Mouse (Mus musculus) ES-Bruce4 (cell line): Measurements from ENCODE around the gene 1700003F12Rik. TPM values are rescaled to one million over a fixed set of nuclear protein-coding genes. Genes with fewer than 3 reads are reported as not detected.
A peak's percentile ranks its signal among the peaks of the same experiment; 100 is the strongest.

ENCODE experiments used
- H3K27ac ChIP-seq: 2 replicates; pipeline ENCODE4 v1.5.1; 2012; ENCODE audit warnings: low read length, inconsistent platforms; ENCODE audit not compliant: insufficient read depth
- H3K27me3 ChIP-seq: 2 replicates; pipeline ENCODE4 v1.6.1; 2012; ENCODE audit warnings: mild to moderate bottlenecking, low read length, inconsistent platforms; ENCODE audit not compliant: control insufficient read depth, poor library complexity, insufficient read depth, severe bottlenecking
- H3K36me3 ChIP-seq: 2 replicates; pipeline ENCODE4 v1.6.1; 2012; ENCODE audit warnings: inconsistent platforms, mild to moderate bottlenecking, low read length, moderate library complexity; ENCODE audit not compliant: control insufficient read depth, poor library complexity, insufficient read depth, severe bottlenecking
- H3K4me1 ChIP-seq: one replicate; pipeline ENCODE4 v1.8.1; 2011; ENCODE audit warnings: low read length; ENCODE audit not compliant: control insufficient read depth, insufficient read depth
- H3K4me3 ChIP-seq: 2 replicates; pipeline ENCODE4 v1.5.1; 2011; ENCODE audit warnings: low read depth, mild to moderate bottlenecking, low read length
- H3K9ac ChIP-seq: 2 replicates; pipeline ENCODE4 v1.6.1; 2012; ENCODE audit warnings: low read depth, mild to moderate bottlenecking, inconsistent platforms; ENCODE audit not compliant: poor library complexity, severe bottlenecking
- H3K9me3 ChIP-seq: replicated peaks from 2 replicates; pipeline ENCODE4 v1.6.1; 2012; ENCODE audit warnings: mild to moderate bottlenecking, low read length, inconsistent platforms; ENCODE audit not compliant: control insufficient read depth, poor library complexity, insufficient read depth, severe bottlenecking
- CTCF ChIP-seq: IDR thresholded peaks from one replicate; pipeline ENCODE4 v1.8.1; 2011; ENCODE audit warnings: low read depth, low read length
- EP300 ChIP-seq: IDR thresholded peaks from 2 replicates; pipeline ENCODE4 v1.6.1; 2011; ENCODE audit warnings: low read depth, low read length; ENCODE audit not compliant: insufficient read depth
- POLR2A ChIP-seq: IDR thresholded peaks from one replicate; pipeline ENCODE4 v1.8.1; 2011; ENCODE audit warnings: low read length; ENCODE audit not compliant: insufficient read depth
- polyA plus RNA-seq: library from polyadenylated mRNA; stranded (reverse); fragments of >200 nt; gene quantifications from 2 replicates; pipeline ENCODE4 v1.2.4, GENCODE M21; 2011; ENCODE audit warnings: low read depth; ENCODE audit not compliant: missing spikeins, insufficient read depth, insufficient read length

The 1700003F12Rik gene
- polyA plus RNA-seq, 1 experiment = not detected

DNA sequence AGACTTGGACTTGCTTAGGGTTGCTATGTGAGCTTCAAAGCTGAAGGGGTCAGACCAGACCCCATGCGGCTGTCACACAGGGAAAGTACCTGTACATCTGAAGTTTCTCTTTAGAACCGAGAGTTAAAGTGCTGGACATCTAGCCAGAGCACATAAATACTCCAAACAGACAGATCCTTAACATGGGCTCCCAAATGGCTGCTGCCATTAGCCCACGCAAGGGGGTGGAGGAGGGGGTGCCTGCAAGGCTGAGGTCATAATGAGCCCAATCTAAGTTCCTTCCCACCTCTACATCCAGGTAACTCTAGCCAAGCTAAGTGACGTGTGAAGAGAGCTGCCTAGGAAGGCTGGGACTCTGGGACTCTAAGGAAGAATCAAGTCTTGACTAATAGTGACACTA, 4.6 kb downstream of the 1700003F12Rik start, which contains the start of gene Actl10:
Actl10 (plus strand) TSS at position 301 of the 400 bp plus-strand sequence.
- Histone ChIP-seq H3K27me3 (peaks cover 2% of the 10 kb centered on the region; the same call in 1 of the 2 replicates), H3K9ac (no peak within 1 kb of the TSS), H3K9me3 (no peaks in the 10 kb centered on the region), H3K4me3 (peak within 1 kb of the TSS; percentile 59), H3K4me1 (peaks cover 2% of the 10 kb centered on the region), H3K27ac (no peak within 1 kb of the TSS), H3K36me3 (no peaks in the 10 kb centered on the region)
- TF ChIP-seq CTCF (no peak), EP300 (no peak), POLR2A (no peak)

DNA sequence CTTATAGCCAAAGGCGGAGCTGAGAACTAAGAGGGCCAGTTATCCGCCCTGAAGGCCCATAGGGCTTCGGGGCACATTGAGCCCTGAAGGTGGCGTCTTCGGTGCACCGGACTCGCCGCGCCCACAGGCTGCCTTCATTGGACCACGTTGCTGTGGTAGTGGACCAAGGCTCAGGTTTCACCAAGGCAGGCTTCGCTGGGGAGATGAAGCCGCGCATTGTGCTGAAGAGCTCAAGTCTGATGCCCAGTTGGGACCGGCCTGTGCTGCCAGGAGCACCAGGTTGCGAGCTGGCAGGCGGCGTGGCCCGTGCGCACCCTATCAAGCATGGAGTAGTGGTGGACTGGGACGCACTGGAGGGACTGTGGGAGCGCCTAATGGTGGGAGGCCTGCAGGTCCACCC, 5.0 kb downstream of the 1700003F12Rik start:
- TF ChIP-seq EP300 (no peak), CTCF (peak; percentile 25)
- Histone ChIP-seq H3K27ac (no peak overlapping the region), H3K4me1 (peaks cover 2% of the 10 kb centered on the region), H3K9me3 (no peaks in the 10 kb centered on the region), H3K36me3 (no peaks in the 10 kb centered on the region), H3K4me3 (peak overlapping the region; percentile 59), H3K27me3 (peaks cover 2% of the 10 kb centered on the region; the same call in 1 of the 2 replicates), H3K9ac (no peak overlapping the region)

DNA sequence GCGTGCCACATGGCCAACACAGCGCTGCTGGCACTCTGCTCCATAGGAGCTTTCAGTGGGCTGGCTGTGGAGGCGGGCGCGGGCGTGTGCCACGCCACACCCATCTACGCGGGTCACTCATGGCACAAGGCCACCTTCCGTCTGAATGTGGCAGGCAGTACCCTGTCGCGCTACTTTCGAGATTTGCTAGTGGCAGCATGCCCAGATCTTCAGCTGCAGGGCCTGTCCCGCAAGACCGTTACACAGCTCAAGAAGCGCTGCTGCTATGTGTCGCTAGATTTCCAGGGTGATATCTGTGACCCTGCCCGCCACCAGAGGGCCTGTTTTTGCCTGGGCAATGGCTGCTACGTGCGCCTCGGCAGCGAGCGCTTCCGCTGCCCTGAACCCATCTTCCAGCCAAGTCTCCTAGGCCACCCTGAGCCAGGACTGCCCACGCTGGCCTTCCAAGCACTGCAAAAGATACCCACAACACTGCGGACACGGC, 5.6 kb downstream of the 1700003F12Rik start:
- Histone ChIP-seq H3K27ac (no peak overlapping the region), H3K36me3 (no peaks in the 10 kb centered on the region), H3K4me3 (peak overlapping the region; percentile 59), H3K4me1 (peaks cover 2% of the 10 kb centered on the region), H3K9ac (peak overlapping the region; percentile 29; the same call in 1 of the 2 replicates), H3K9me3 (no peaks in the 10 kb centered on the region), H3K27me3 (peaks cover 2% of the 10 kb centered on the region; the same call in 1 of the 2 replicates)
- TF ChIP-seq CTCF (peak; percentile 55), EP300 (no peak)

DNA sequence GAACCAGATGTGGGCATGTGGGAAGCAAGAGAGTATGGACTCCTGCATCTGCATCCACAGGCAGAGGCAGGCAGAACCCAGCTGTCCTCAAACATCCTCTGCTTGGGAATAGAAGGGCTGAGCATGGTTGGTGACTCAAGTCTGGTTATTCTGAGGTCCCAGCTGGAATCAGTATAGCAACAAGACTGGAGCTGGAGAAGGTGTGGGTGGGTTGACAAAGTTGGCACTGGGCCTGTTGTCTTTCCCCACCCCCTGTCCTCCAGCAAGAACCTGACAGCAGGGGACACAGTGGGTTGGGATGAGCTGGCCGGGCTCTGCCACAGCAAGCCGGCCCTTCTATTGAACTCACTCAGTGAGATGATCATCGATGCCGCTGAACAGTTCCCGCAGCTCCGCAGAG, 8.3 kb downstream of the 1700003F12Rik start:
- TF ChIP-seq POLR2A (no peak), EP300 (no peak), CTCF (no peak)
- Histone ChIP-seq H3K27ac (no peak overlapping the region), H3K9ac (no peak overlapping the region), H3K4me3 (no peak overlapping the region), H3K27me3 (no peaks in the 10 kb centered on the region), H3K36me3 (no peaks in the 10 kb centered on the region), H3K9me3 (no peaks in the 10 kb centered on the region), H3K4me1 (no peaks in the 10 kb centered on the region)

DNA sequence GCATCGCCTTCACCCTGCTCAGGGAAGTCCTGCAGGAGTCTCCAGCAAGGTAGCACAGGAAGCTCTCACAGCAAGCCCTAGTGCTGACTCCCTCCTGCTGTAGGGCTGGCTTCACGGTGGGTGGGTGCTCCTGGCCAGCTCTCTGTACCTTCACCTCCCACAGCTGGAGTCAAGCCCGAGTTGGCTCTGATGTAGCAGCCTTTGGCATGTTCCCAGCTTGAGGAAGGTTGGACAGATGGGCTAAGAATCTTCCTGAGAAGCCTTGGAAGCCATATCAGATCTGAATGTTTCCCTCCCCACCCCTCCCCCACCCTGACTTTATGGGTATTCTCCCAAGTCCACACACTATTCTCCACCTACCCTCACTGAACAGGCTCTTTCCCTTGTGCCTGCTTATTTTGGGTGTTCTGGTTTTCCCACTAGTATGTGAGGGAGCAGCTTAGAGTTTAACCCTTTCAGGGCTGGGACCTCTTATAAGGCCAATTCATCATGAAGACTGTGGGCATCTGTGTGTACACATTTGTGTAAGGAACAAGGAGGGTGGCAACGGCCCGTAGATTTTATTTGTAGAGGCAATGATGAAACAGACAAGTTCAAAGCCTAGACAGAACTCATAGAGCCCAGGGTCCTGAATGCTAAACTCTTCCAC, 10.4 kb downstream of the 1700003F12Rik start:
- no peaks in the 10 kb centered on the region for H3K9me3 ChIP-seq
- no peaks in the 10 kb centered on the region for H3K4me1 ChIP-seq
- H3K36me3 ChIP-seq = peaks cover 4% of the 10 kb centered on the region; the same call in 1 of the 2 replicates
- no peaks in the 10 kb centered on the region for H3K27me3 ChIP-seq
- no peak overlapping the region for H3K9ac ChIP-seq
- no peak for TF ChIP-seq POLR2A
- no peak for TF ChIP-seq EP300
- no peak for TF ChIP-seq CTCF
- H3K4me3 ChIP-seq = no peak overlapping the region
- H3K27ac ChIP-seq = no peak overlapping the region

DNA sequence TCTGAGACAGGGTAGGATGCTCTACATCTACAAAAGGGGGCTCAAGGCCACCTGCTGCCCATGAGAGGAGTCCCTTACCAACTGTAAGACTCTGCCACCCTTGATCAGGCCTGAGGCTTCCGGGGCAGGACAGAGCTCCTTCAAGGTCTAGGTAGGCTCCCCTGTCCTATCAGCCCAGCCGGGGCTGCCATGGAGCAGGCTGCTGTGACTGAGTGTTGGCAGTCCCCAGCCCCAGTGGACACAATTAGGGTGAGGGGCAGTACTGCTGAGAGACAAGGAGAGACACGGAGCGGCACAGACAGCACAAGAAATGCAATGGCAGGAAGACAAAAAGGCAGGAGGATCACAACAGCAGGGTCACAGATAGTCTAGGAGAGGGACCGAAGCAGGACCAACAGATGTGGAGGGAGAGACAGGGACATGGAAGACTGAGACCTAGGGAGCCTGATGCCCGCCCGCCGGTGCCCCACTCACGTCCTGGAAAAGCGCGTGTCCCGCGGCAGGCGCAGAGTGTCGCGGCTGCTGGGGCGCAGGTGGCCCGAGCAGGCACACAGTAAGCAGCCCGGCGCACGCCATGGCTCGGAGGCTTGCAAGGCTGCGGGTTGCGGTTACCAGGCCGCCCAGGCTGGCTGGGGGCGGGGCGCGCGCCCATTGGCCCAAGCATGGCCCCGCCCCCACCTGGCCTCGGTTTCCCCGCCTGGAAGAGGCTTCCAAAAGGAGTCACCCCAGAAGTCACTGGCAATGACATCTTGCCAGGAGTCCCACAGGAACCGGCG, 11.6 kb downstream of the 1700003F12Rik start, which contains the start of gene Necab3:
Necab3 (minus strand) TSS at position 627 of the 776 bp plus-strand sequence.
- TF ChIP-seq CTCF = no peak
- no peak for TF ChIP-seq EP300
- TF ChIP-seq POLR2A = peak; percentile 56
- Histone ChIP-seq H3K4me1 (no peaks in the 10 kb centered on the region), H3K27ac (no peak within 1 kb of the TSS), H3K9me3 (no peaks in the 10 kb centered on the region), H3K36me3 (peaks cover 11% of the 10 kb centered on the region), H3K27me3 (no peaks in the 10 kb centered on the region), H3K9ac (peak within 1 kb of the TSS; percentile 56), H3K4me3 (peak within 1 kb of the TSS; percentile 89)
